Mouse (Mus musculus) testis, adult 2 months (tissue): ENCODE data around the gene Grpel1.

Experiments
- CTCF ChIP-seq: fragments of 200-500 bp; IDR thresholded peaks from 2 replicates; pipeline ENCODE4 v1.5.1; 2012; ENCODE audit warnings: low read depth, mild to moderate bottlenecking, inconsistent platforms, low read length, moderate library complexity; ENCODE audit not compliant: control insufficient read depth, insufficient read depth, insufficient replicate concordance
- POLR2A ChIP-seq: fragments of 200-500 bp; IDR thresholded peaks from 2 replicates; pipeline ENCODE4 v1.6.1; 2012; ENCODE audit warnings: low read depth, mild to moderate bottlenecking, inconsistent platforms, low read length, moderate library complexity; ENCODE audit not compliant: control insufficient read depth

DNA sequence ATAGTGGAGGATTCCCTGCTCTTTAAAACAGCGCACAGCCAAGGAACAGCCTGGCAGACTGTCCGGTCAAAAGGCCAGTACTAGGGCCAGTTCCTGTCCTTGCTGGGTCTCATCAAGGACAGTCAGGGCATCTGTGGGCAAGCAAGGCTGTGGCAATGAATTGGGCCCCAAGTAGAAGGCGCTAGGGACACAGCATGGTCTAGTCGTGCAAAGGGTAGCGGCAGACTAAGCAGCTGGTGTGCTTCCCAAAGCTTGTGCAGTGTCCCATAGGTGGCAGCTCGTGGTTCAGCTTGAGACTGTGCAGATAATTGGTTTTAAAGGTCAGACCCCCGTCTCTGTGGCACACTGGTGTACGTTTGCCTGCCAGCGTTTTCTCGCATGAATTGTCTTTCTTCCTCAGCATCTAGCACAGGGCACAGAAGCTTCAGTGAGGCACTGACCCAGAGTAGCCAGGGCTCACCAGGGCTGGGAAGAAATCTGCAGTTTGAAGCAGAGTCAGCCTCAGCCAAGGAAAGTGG lies 12.9 kb upstream of the Grpel1 start:
- no peak for TF ChIP-seq CTCF
- TF ChIP-seq POLR2A, result no peak
